In the genomic region with DNA sequence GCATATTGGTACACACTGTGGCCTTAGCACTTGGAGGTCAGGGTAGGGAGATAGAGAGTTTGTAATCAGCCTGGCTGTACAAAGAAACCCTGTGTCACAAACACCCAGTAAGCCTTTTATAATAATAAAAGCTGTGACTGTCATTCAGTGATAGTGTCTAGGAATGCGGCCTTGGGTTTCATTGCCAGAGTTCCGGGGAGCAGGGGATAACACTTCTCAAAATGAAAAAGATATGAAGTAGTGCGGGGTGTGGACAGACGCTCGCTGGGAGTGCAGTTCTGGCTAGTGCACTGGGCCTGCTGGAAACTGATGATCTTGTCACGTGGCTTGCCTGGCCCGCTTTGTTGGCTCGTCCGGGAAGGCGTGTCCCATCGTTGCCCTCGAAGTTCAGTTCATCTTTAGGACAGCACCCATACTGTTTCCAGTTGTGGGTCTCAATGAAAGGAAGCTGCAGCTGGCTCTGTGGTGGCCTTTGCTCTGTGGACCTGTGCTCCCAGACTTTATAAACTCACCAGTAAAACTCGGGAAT, we compare ENCODE assay signal across 21 mouse cellular contexts. TPM values are rescaled to one million over a fixed set of nuclear protein-coding genes. Genes with fewer than 3 reads are reported as not detected.
DNase-seq lines count a peak whose midpoint lies in the region; ATAC-seq and TF ChIP-seq lines count a peak whose summit lies in the region.
"Had no signal": no experiment of that assay in that cellular context is flagged by ENCODE, and none has a peak within 500 bp of the region (broad histone marks: within the 10 kb centered on the region; RNA-seq: fewer than 3 reads in every experiment).

No protein-coding gene starts in this region.

- H3K4me3 ChIP-seq in heart, embryonic 11.5 days (ENCODE audit: low read depth, low read length) = no peak overlapping the region
- peak overlapping the region; percentile 1 to 11; a peak in 1 of 4 replicates for H3K4me3 ChIP-seq in MEL (ENCODE audit: control insufficient read depth in 1 of 2, insufficient read depth in 1 of 2, low read depth in 2 of 2, low read length in 2 of 2)
- no peak overlapping the region for H3K4me3 ChIP-seq in heart, embryonic 15.5 days
- no peak overlapping the region for H3K4me3 ChIP-seq in intestine, postnatal 0 days (ENCODE audit: low read depth, low read length)
- no peak overlapping the region for H3K4me3 ChIP-seq in liver, embryonic 11.5 days (ENCODE audit: low read depth, low read length)
- H3K4me3 ChIP-seq in forebrain, embryonic 10.5 days = no peak overlapping the region
- H3K4me3 ChIP-seq: embryonic facial prominence, embryonic 15.5 days; forebrain, embryonic 12.5 days; midbrain, embryonic 10.5 days; neural tube, embryonic 13.5 days; stomach, embryonic 15.5 days had no signal

- H3K4me1 ChIP-seq in heart, embryonic 11.5 days (ENCODE audit: control insufficient read depth, insufficient read depth, low read length) = 0 out of 2 replicates have a peak, but pooled peaks cover 6% of the 10 kb centered on the region
- peaks cover 2 to 10% of the 10 kb centered on the region in 2 experiments; a peak in 3 of 4 replicates for H3K4me1 ChIP-seq in MEL (ENCODE audit: control insufficient read depth in 1 of 2, insufficient read depth in 2 of 2, low read length in 2 of 2)
- H3K4me1 ChIP-seq in heart, embryonic 15.5 days (replicated peaks) = peaks cover 7% of the 10 kb centered on the region; the same call in 1 of the 2 replicates
- H3K4me1 ChIP-seq in intestine, postnatal 0 days (replicated peaks; ENCODE audit: control insufficient read depth, insufficient read depth, low read length) = no peaks in the 10 kb centered on the region
- no peaks in the 10 kb centered on the region for H3K4me1 ChIP-seq in liver, embryonic 11.5 days (replicated peaks; ENCODE audit: control insufficient read depth, insufficient read depth, low read length)
- H3K4me1 ChIP-seq in forebrain, embryonic 10.5 days = no peaks in the 10 kb centered on the region
- H3K4me1 ChIP-seq: embryonic facial prominence, embryonic 15.5 days; forebrain, embryonic 12.5 days; midbrain, embryonic 10.5 days; neural tube, embryonic 13.5 days; stomach, embryonic 15.5 days had no signal

- H3K79me2 ChIP-seq in MEL (ENCODE audit: control insufficient read depth, insufficient read depth, low read length, poor library complexity) = no peaks in the 10 kb centered on the region

- peak; percentile 40 to 44; a peak in 1 of 4 replicates for TF ChIP-seq EP300 in MEL (IDR thresholded peaks at IDR 0.05; ENCODE audit: low read depth in 1 of 2, low read length in 2 of 2)

- TF ChIP-seq POLR2A in MEL (IDR thresholded peaks at IDR 0.05; ENCODE audit: control insufficient read depth in 1 of 2, insufficient read depth in 1 of 2, low read depth in 1 of 2, low read length in 2 of 2, poor library complexity in 1 of 2) = no peak

- no peaks in the 10 kb centered on the region for H3K27me3 ChIP-seq in heart, embryonic 11.5 days (ENCODE audit: control insufficient read depth, insufficient read depth, low read length)
- H3K27me3 ChIP-seq in MEL (ENCODE audit: control insufficient read depth in 1 of 2, insufficient read depth in 2 of 2, low read length in 2 of 2) = no peaks in the 10 kb centered on the region
- H3K27me3 ChIP-seq in heart, embryonic 15.5 days = no peaks in the 10 kb centered on the region
- no peaks in the 10 kb centered on the region for H3K27me3 ChIP-seq in intestine, postnatal 0 days (replicated peaks; ENCODE audit: control insufficient read depth, insufficient read depth, low read length)
- H3K27me3 ChIP-seq in liver, embryonic 11.5 days (replicated peaks; ENCODE audit: control insufficient read depth, insufficient read depth, low read length) = no peaks in the 10 kb centered on the region
- H3K27me3 ChIP-seq in forebrain, embryonic 10.5 days (ENCODE audit: poor library complexity, severe bottlenecking) = no peaks in the 10 kb centered on the region
- H3K27me3 ChIP-seq: embryonic facial prominence, embryonic 15.5 days; forebrain, embryonic 12.5 days; neural tube, embryonic 13.5 days; stomach, embryonic 15.5 days had no signal

- 63% methylated on average over 13 of the region's 13 CpGs for WGBS in heart, embryonic 11.5 days (ENCODE audit: insufficient replicate concordance)
- 33% methylated on average over 13 of the region's 13 CpGs for WGBS in heart, embryonic 15.5 days
- WGBS in intestine, postnatal 0 days = 44% methylated on average over 13 of the region's 13 CpGs
- WGBS in liver, embryonic 11.5 days = 67% methylated on average over 13 of the region's 13 CpGs
- 79% methylated on average over 13 of the region's 13 CpGs for WGBS in forebrain, embryonic 10.5 days

- DNase-seq in heart, adult 11 months = peak; percentile 93
- peak; percentile 83 for DNase-seq in MEL (ENCODE audit: low read depth, low spot score)
- peak; percentile 22 for DNase-seq in brain, adult 2 months (ENCODE audit: low read depth, low spot score)
- no peak for DNase-seq in liver, embryonic 11.5 days (ENCODE audit: low spot score)
- DNase-seq in forebrain, embryonic 10.5 days (ENCODE audit: extremely low spot score, low spot score) = no peak
- DNase-seq: cerebellum, adult 2 months; kidney, adult 18-20 months; kidney, postnatal 36 days; lung, postnatal 36 days; thymus, postnatal 14 days had no signal

- TF ChIP-seq CTCF in MEL (IDR thresholded peaks at IDR 0.05 in 2 of 3, conservative IDR thresholded peaks at IDR 0.05 in 1 of 3; ENCODE audit: control insufficient read depth in 1 of 3, insufficient read depth in 1 of 3, low read depth in 2 of 3, low read length in 3 of 3, poor library complexity in 1 of 3, severe bottlenecking in 1 of 3) = no peak
- no peak for TF ChIP-seq CTCF in intestine, postnatal 0 days (IDR thresholded peaks at IDR 0.05; ENCODE audit: low read depth)

- no peak overlapping the region for H3K27ac ChIP-seq in heart, embryonic 11.5 days (ENCODE audit: low read depth, low read length)
- peak overlapping the region; percentile 47 for H3K27ac ChIP-seq in MEL (ENCODE audit: control insufficient read depth, low read depth, low read length)
- H3K27ac ChIP-seq in heart, embryonic 15.5 days = no peak overlapping the region
- no peak overlapping the region for H3K27ac ChIP-seq in intestine, postnatal 0 days (ENCODE audit: low read depth, low read length)
- no peak overlapping the region for H3K27ac ChIP-seq in liver, embryonic 11.5 days (ENCODE audit: low read depth, low read length)
- no peak overlapping the region for H3K27ac ChIP-seq in forebrain, embryonic 10.5 days
- H3K27ac ChIP-seq: embryonic facial prominence, embryonic 15.5 days; forebrain, embryonic 12.5 days; hindbrain, embryonic 14.5 days; midbrain, embryonic 10.5 days; neural tube, embryonic 13.5 days; stomach, embryonic 15.5 days had no signal

- H3K36me3 ChIP-seq in heart, embryonic 11.5 days (ENCODE audit: control insufficient read depth, insufficient read depth, low read length) = peaks cover 6% of the 10 kb centered on the region
- H3K36me3 ChIP-seq in MEL (ENCODE audit: control insufficient read depth in 1 of 2, insufficient read depth in 2 of 2, low read length in 2 of 2) = peaks cover 10 to 12% of the 10 kb centered on the region in 2 experiments
- H3K36me3 ChIP-seq in heart, embryonic 15.5 days = peaks cover 27% of the 10 kb centered on the region
- H3K36me3 ChIP-seq in intestine, postnatal 0 days (ENCODE audit: control insufficient read depth, insufficient read depth) = peaks cover 28% of the 10 kb centered on the region
- H3K36me3 ChIP-seq in liver, embryonic 11.5 days (ENCODE audit: control insufficient read depth, insufficient read depth, low read length) = peaks cover 13% of the 10 kb centered on the region
- peaks cover 36% of the 10 kb centered on the region for H3K36me3 ChIP-seq in forebrain, embryonic 10.5 days (replicated peaks)

- H3K9me3 ChIP-seq in heart, embryonic 11.5 days (replicated peaks; ENCODE audit: control insufficient read depth, low read length) = no peaks in the 10 kb centered on the region
- H3K9me3 ChIP-seq in MEL (replicated peaks; ENCODE audit: insufficient read depth, low read length) = no peaks in the 10 kb centered on the region
- H3K9me3 ChIP-seq in heart, embryonic 15.5 days (replicated peaks) = no peaks in the 10 kb centered on the region
- H3K9me3 ChIP-seq in intestine, postnatal 0 days (ENCODE audit: control insufficient read depth) = no peaks in the 10 kb centered on the region
- no peaks in the 10 kb centered on the region for H3K9me3 ChIP-seq in liver, embryonic 11.5 days (ENCODE audit: control insufficient read depth, low read length)
- H3K9me3 ChIP-seq in forebrain, embryonic 10.5 days = no peaks in the 10 kb centered on the region
- H3K9me3 ChIP-seq: embryonic facial prominence, embryonic 15.5 days; forebrain, embryonic 12.5 days; midbrain, embryonic 10.5 days; neural tube, embryonic 13.5 days; stomach, embryonic 15.5 days had no signal

- ATAC-seq in heart, embryonic 11.5 days (replicated peaks; ENCODE audit: insufficient number of reproducible peaks, low FRiP score, low TSS enrichment) = no peak
- ATAC-seq in heart, embryonic 15.5 days (replicated peaks; ENCODE audit: insufficient number of reproducible peaks, insufficient read depth, low FRiP score, low read depth) = no peak
- ATAC-seq in intestine, postnatal 0 days = no peak
- no peak for ATAC-seq in liver, embryonic 11.5 days (replicated peaks; ENCODE audit: low FRiP score)

- no peak for TF ChIP-seq RAD21 in MEL (IDR thresholded peaks at IDR 0.05; ENCODE audit: low read depth, low read length)

- H3K4me2 ChIP-seq in heart, embryonic 11.5 days = no peak overlapping the region
- H3K4me2 ChIP-seq in heart, embryonic 15.5 days = peak overlapping the region; percentile 30; the same call in 1 of the 2 replicates
- no peak overlapping the region for H3K4me2 ChIP-seq in intestine, postnatal 0 days (replicated peaks; ENCODE audit: low read depth)
- H3K4me2 ChIP-seq in liver, embryonic 11.5 days = no peak overlapping the region
- H3K4me2 ChIP-seq: embryonic facial prominence, embryonic 15.5 days; forebrain, embryonic 12.5 days; hindbrain, embryonic 14.5 days; neural tube, embryonic 13.5 days; stomach, embryonic 15.5 days had no signal

- H3K9ac ChIP-seq in heart, embryonic 11.5 days (ENCODE audit: low read depth, low read length) = no peak overlapping the region
- H3K9ac ChIP-seq in MEL (ENCODE audit: control insufficient read depth, low read depth, low read length, poor library complexity, severe bottlenecking) = peak overlapping the region; percentile 11; the same call in 1 of the 2 replicates
- no peak overlapping the region for H3K9ac ChIP-seq in heart, embryonic 15.5 days
- H3K9ac ChIP-seq in intestine, postnatal 0 days (ENCODE audit: low read depth, low read length) = no peak overlapping the region
- H3K9ac ChIP-seq in liver, embryonic 11.5 days (ENCODE audit: low read depth, low read length) = no peak overlapping the region
- H3K9ac ChIP-seq: embryonic facial prominence, embryonic 15.5 days; forebrain, embryonic 12.5 days; hindbrain, embryonic 14.5 days; neural tube, embryonic 13.5 days; stomach, embryonic 15.5 days had no signal

RNA-seq across cellular contexts. Expression of gene Sde2, which starts 19.3 kb away (rescaled TPM):
- polyA plus RNA-seq in heart, embryonic 11.5 days (2014; fragmentation: Nextera tagmentation; extraction: Ambion mirVana) = 24.1 and 32.7 TPM in 2 replicates
- 31.4 and 35.5 TPM in 2 replicates for total RNA-seq in MEL (2012; rRNA removed)
- 10 to 100 TPM in 1 of 2 experiments, not detected in 1; 48.0 TPM for polyA plus RNA-seq in MEL (2012; ENCODE audit: insufficient read depth in 1 of 2, insufficient read length in 2 of 2, low read depth in 1 of 2, low replicate concordance in 2 of 2, missing spikeins in 1 of 2)
- polyA plus RNA-seq in heart, embryonic 15.5 days (2015; fragmentation: Nextera tagmentation; extraction: Ambion mirVana) = 20.8 and 22.8 TPM in 2 replicates
- polyA plus RNA-seq in intestine, postnatal 0 days (2015; fragmentation: Nextera tagmentation; extraction: Ambion mirVana) = 13.3 and 16.7 TPM in 2 replicates
- 49.0 and 49.2 TPM in 2 replicates for polyA plus RNA-seq in liver, embryonic 11.5 days (2014; fragmentation: Nextera tagmentation; extraction: Ambion mirVana)
- polyA plus RNA-seq in forebrain, embryonic 10.5 days (2016; fragmentation: Nextera tagmentation; extraction: Ambion mirVana) = 43.3 and 45.9 TPM in 2 replicates

RNA-seq across cellular contexts. Expression of gene Lefty2, which starts 22.7 kb away (rescaled TPM):
- not detected in 2 replicates for polyA plus RNA-seq in heart, embryonic 11.5 days (2014; fragmentation: Nextera tagmentation; extraction: Ambion mirVana)
- total RNA-seq in MEL (2012; rRNA removed) = not detected in 2 replicates
- not detected for polyA plus RNA-seq in MEL (2012; ENCODE audit: insufficient read depth in 1 of 2, insufficient read length in 2 of 2, low read depth in 1 of 2, low replicate concordance in 2 of 2, missing spikeins in 1 of 2)
- 0.05 and 0.14 TPM in 2 replicates for polyA plus RNA-seq in heart, embryonic 15.5 days (2015; fragmentation: Nextera tagmentation; extraction: Ambion mirVana)
- not detected in 2 replicates for polyA plus RNA-seq in intestine, postnatal 0 days (2015; fragmentation: Nextera tagmentation; extraction: Ambion mirVana)
- polyA plus RNA-seq in liver, embryonic 11.5 days (2014; fragmentation: Nextera tagmentation; extraction: Ambion mirVana) = not detected in 2 replicates
- not detected in 2 replicates for polyA plus RNA-seq in forebrain, embryonic 10.5 days (2016; fragmentation: Nextera tagmentation; extraction: Ambion mirVana)
- total RNA-seq: monocyte, adult 5-6 weeks had no signal
- polyA plus RNA-seq: liver, embryonic 16.5 days; midbrain, embryonic 10.5 days; neural tube, embryonic 13.5 days; stomach, embryonic 15.5 days had no signal

RNA-seq across cellular contexts. Expression of gene Pycr2, which starts 33.9 kb away (rescaled TPM):
- polyA plus RNA-seq in heart, embryonic 11.5 days (2014; fragmentation: Nextera tagmentation; extraction: Ambion mirVana) = 64.3 and 72.5 TPM in 2 replicates
- 128 and 183 TPM in 2 replicates for total RNA-seq in MEL (2012; rRNA removed)
- polyA plus RNA-seq in MEL (2012; ENCODE audit: insufficient read depth in 1 of 2, insufficient read length in 2 of 2, low read depth in 1 of 2, low replicate concordance in 2 of 2, missing spikeins in 1 of 2) = 100 to 1,000 TPM in 1 of 2 experiments, not detected in 1; 125 TPM
- 42.1 and 57.9 TPM in 2 replicates for polyA plus RNA-seq in heart, embryonic 15.5 days (2015; fragmentation: Nextera tagmentation; extraction: Ambion mirVana)
- polyA plus RNA-seq in intestine, postnatal 0 days (2015; fragmentation: Nextera tagmentation; extraction: Ambion mirVana) = 24.5 and 26.3 TPM in 2 replicates
- polyA plus RNA-seq in liver, embryonic 11.5 days (2014; fragmentation: Nextera tagmentation; extraction: Ambion mirVana) = 162 and 171 TPM in 2 replicates
- polyA plus RNA-seq in forebrain, embryonic 10.5 days (2016; fragmentation: Nextera tagmentation; extraction: Ambion mirVana) = 149 and 153 TPM in 2 replicates

RNA-seq across cellular contexts. Expression of gene H3f3a, which starts 56.4 kb away (rescaled TPM):
- 1,894 and 1,931 TPM in 2 replicates for polyA plus RNA-seq in heart, embryonic 11.5 days (2014; fragmentation: Nextera tagmentation; extraction: Ambion mirVana)
- total RNA-seq in MEL (2012; rRNA removed) = 573 and 574 TPM in 2 replicates
- polyA plus RNA-seq in MEL (2012; ENCODE audit: insufficient read depth in 1 of 2, insufficient read length in 2 of 2, low read depth in 1 of 2, low replicate concordance in 2 of 2, missing spikeins in 1 of 2) = 100 to 1,000 TPM; 265 to 903 TPM
- 1,560 and 1,618 TPM in 2 replicates for polyA plus RNA-seq in heart, embryonic 15.5 days (2015; fragmentation: Nextera tagmentation; extraction: Ambion mirVana)
- polyA plus RNA-seq in intestine, postnatal 0 days (2015; fragmentation: Nextera tagmentation; extraction: Ambion mirVana) = 1,056 and 1,104 TPM in 2 replicates
- polyA plus RNA-seq in liver, embryonic 11.5 days (2014; fragmentation: Nextera tagmentation; extraction: Ambion mirVana) = 1,897 and 1,996 TPM in 2 replicates
- 2,460 and 2,659 TPM in 2 replicates for polyA plus RNA-seq in forebrain, embryonic 10.5 days (2016; fragmentation: Nextera tagmentation; extraction: Ambion mirVana)

Comparison
In these comparisons a context has a peak if more than half of its experiments do, and no peak if none do; other contexts are left out.
1. DNase-seq: peak in heart, adult 11 months (single experiment), MEL (single experiment) and brain, adult 2 months (single experiment); none in liver, embryonic 11.5 days (single experiment) and forebrain, embryonic 10.5 days (single experiment).
2. H3K4me3 ChIP-seq: peak in MEL (2 of 2); none in heart, embryonic 11.5 days (single experiment), heart, embryonic 15.5 days (single experiment), intestine, postnatal 0 days (single experiment), liver, embryonic 11.5 days (single experiment) and forebrain, embryonic 10.5 days (single experiment).